Mouse (Mus musculus): ENCODE results near the gene Plcd1. TPM values are rescaled to one million over a fixed set of nuclear protein-coding genes. Genes with fewer than 3 reads are reported as not detected.

The Plcd1 gene
- polyA plus RNA-seq, 1 experiment from 2014 or later, result 30.9 TPM

GRCm38 (mm10) chr9:119040101-119040775 is 53.1 kb downstream of the Plcd1 start:
- 92% methylated on average over 15 of the region's 15 CpGs for WGBS
- H3K4me1 ChIP-seq, result peaks cover 29% of the 10 kb centered on the region

GRCm38 (mm10) chr9:119038574-119038973 is 54.7 kb downstream of the Plcd1 start:
- Histone ChIP-seq H3K4me2 (no peak overlapping the region), H3K9ac (no peak overlapping the region), H3K9me3 (no peaks in the 10 kb centered on the region), H3K4me1 (peaks cover 42% of the 10 kb centered on the region), H3K36me3 (peaks cover 67% of the 10 kb centered on the region), H3K27ac (no peak overlapping the region), H3K27me3 (no peaks in the 10 kb centered on the region), H3K4me3 (no peak overlapping the region)
- ATAC-seq (ENCODE audit: insufficient number of reproducible peaks, insufficient read depth, low FRiP score, low TSS enrichment, low read depth), result no peak
- 88% methylated on average over 3 of the region's 3 CpGs for WGBS

More at GRCm38 (mm10) chr9:119040101-119040775, 53.1 kb downstream of the Plcd1 start:
- no peaks in the 10 kb centered on the region for H3K27me3 ChIP-seq
- H3K4me3 ChIP-seq, result no peak overlapping the region
- no peaks in the 10 kb centered on the region for H3K9me3 ChIP-seq
- no peak overlapping the region for H3K4me2 ChIP-seq
- no peak for ATAC-seq (ENCODE audit: insufficient number of reproducible peaks, insufficient read depth, low FRiP score, low TSS enrichment, low read depth)
- H3K36me3 ChIP-seq, result peaks cover 58% of the 10 kb centered on the region
- H3K27ac ChIP-seq, result no peak overlapping the region
- no peak overlapping the region for H3K9ac ChIP-seq

- no peak overlapping the region for H3K4me3 ChIP-seq
- H3K9me3 ChIP-seq, result no peaks in the 10 kb centered on the region
- H3K4me1 ChIP-seq, result peaks cover 56% of the 10 kb centered on the region
- no peak overlapping the region for H3K4me2 ChIP-seq
- H3K27me3 ChIP-seq, result no peaks in the 10 kb centered on the region
- no peak for ATAC-seq (ENCODE audit: insufficient number of reproducible peaks, insufficient read depth, low FRiP score, low TSS enrichment, low read depth)
- H3K27ac ChIP-seq, result peak overlapping the region; percentile 68
- H3K9ac ChIP-seq, result no peak overlapping the region
- peaks cover 62% of the 10 kb centered on the region for H3K36me3 ChIP-seq
- WGBS, result 67% methylated on average over 15 of the region's 15 CpGs
Measured at GRCm38 (mm10) chr9:119037076-119037730, 56.1 kb downstream of the Plcd1 start.

- Histone ChIP-seq H3K27me3 (no peaks in the 10 kb centered on the region), H3K4me2 (no peak overlapping the region), H3K36me3 (peaks cover 60% of the 10 kb centered on the region), H3K4me3 (no peak overlapping the region), H3K27ac (0 out of 2 replicates have a peak overlapping the region, but pooled peaks have one; percentile 1), H3K9ac (no peak overlapping the region), H3K4me1 (peaks cover 67% of the 10 kb centered on the region), H3K9me3 (no peaks in the 10 kb centered on the region)
- 71% methylated on average over 7 of the region's 7 CpGs for WGBS
- ATAC-seq (ENCODE audit: insufficient number of reproducible peaks, insufficient read depth, low FRiP score, low TSS enrichment, low read depth), result no peak
Measured at GRCm38 (mm10) chr9:119035836-119036235, 57.5 kb downstream of the Plcd1 start.

- whole genome bisulfite sequencing, result 73% methylated on average over 29 of the region's 29 CpGs
Measured at GRCm38 (mm10) chr9:119034676-119035665, 58.3 kb downstream of the Plcd1 start.

GRCm38 (mm10) chr9:119034069-119034468 is 59.2 kb downstream of the Plcd1 start:
- Histone ChIP-seq H3K9ac (no peak overlapping the region), H3K9me3 (no peaks in the 10 kb centered on the region), H3K27me3 (no peaks in the 10 kb centered on the region), H3K36me3 (peaks cover 60% of the 10 kb centered on the region), H3K27ac (peak overlapping the region; percentile 4; the same call in 1 of the 2 replicates), H3K4me2 (no peak overlapping the region), H3K4me3 (no peak overlapping the region), H3K4me1 (peaks cover 62% of the 10 kb centered on the region)
- WGBS, result 68% methylated on average over 8 of the region's 8 CpGs
- ATAC-seq (ENCODE audit: insufficient number of reproducible peaks, insufficient read depth, low FRiP score, low TSS enrichment, low read depth), result no peak

More at GRCm38 (mm10) chr9:119034676-119035665, 58.3 kb downstream of the Plcd1 start:
- Histone ChIP-seq H3K27ac (peak overlapping the region; percentile 4; the same call in 1 of the 2 replicates), H3K9ac (no peak overlapping the region), H3K4me2 (no peak overlapping the region), H3K9me3 (no peaks in the 10 kb centered on the region), H3K36me3 (peaks cover 61% of the 10 kb centered on the region), H3K27me3 (no peaks in the 10 kb centered on the region), H3K4me1 (peaks cover 64% of the 10 kb centered on the region), H3K4me3 (no peak overlapping the region)
- ATAC-seq (ENCODE audit: insufficient number of reproducible peaks, insufficient read depth, low FRiP score, low TSS enrichment, low read depth), result no peak

- Histone ChIP-seq H3K27ac (peak overlapping the region; percentile 72), H3K27me3 (no peaks in the 10 kb centered on the region), H3K4me2 (no peak overlapping the region), H3K36me3 (peaks cover 61% of the 10 kb centered on the region), H3K9ac (no peak overlapping the region), H3K4me1 (peaks cover 62% of the 10 kb centered on the region), H3K4me3 (no peak overlapping the region), H3K9me3 (no peaks in the 10 kb centered on the region)
- 65% methylated on average over 19 of the region's 19 CpGs for WGBS
- peak; percentile 53; the same call in 1 of the 2 replicates for ATAC-seq (ENCODE audit: insufficient number of reproducible peaks, insufficient read depth, low FRiP score, low TSS enrichment, low read depth)
Measured at GRCm38 (mm10) chr9:119033111-119033921, 60.0 kb downstream of the Plcd1 start.

- H3K4me3 ChIP-seq, result no peak overlapping the region
- H3K9ac ChIP-seq, result peak overlapping the region; percentile 44
- 46% methylated on average over 9 of the region's 9 CpGs for WGBS
- peaks cover 59% of the 10 kb centered on the region for H3K4me1 ChIP-seq
- H3K4me2 ChIP-seq, result no peak overlapping the region
- peaks cover 60% of the 10 kb centered on the region for H3K36me3 ChIP-seq
- H3K27ac ChIP-seq, result peak overlapping the region; percentile 74
- ATAC-seq (ENCODE audit: insufficient number of reproducible peaks, insufficient read depth, low FRiP score, low TSS enrichment, low read depth), result no peak
- H3K9me3 ChIP-seq, result no peaks in the 10 kb centered on the region
- no peaks in the 10 kb centered on the region for H3K27me3 ChIP-seq
Measured at GRCm38 (mm10) chr9:119032538-119032937, 60.8 kb downstream of the Plcd1 start.

- H3K4me2 ChIP-seq, result no peak overlapping the region
- no peaks in the 10 kb centered on the region for H3K27me3 ChIP-seq
- peaks cover 64% of the 10 kb centered on the region for H3K36me3 ChIP-seq
- H3K9ac ChIP-seq, result peak overlapping the region; percentile 44; the same call in 1 of the 2 replicates
- peaks cover 52% of the 10 kb centered on the region for H3K4me1 ChIP-seq
- 81% methylated on average over 14 of the region's 14 CpGs for WGBS
- no peaks in the 10 kb centered on the region for H3K9me3 ChIP-seq
- ATAC-seq (ENCODE audit: insufficient number of reproducible peaks, insufficient read depth, low FRiP score, low TSS enrichment, low read depth), result no peak
- peak overlapping the region; percentile 74 for H3K27ac ChIP-seq
- H3K4me3 ChIP-seq, result no peak overlapping the region
Measured at GRCm38 (mm10) chr9:119031772-119032171, 61.5 kb downstream of the Plcd1 start.

- H3K9ac ChIP-seq, result peak overlapping the region; percentile 44; the same call in 1 of the 2 replicates
- H3K27ac ChIP-seq, result peak overlapping the region; percentile 74; the same call in 1 of the 2 replicates
Measured at GRCm38 (mm10) chr9:119031038-119031437, 62.3 kb downstream of the Plcd1 start.

More at GRCm38 (mm10) chr9:119031038-119031437, 62.3 kb downstream of the Plcd1 start:
- no peak for ATAC-seq (ENCODE audit: insufficient number of reproducible peaks, insufficient read depth, low FRiP score, low TSS enrichment, low read depth)
- peaks cover 61% of the 10 kb centered on the region for H3K36me3 ChIP-seq
- H3K4me3 ChIP-seq, result no peak overlapping the region
- 83% methylated on average over 4 of the region's 4 CpGs for WGBS
- peaks cover 47% of the 10 kb centered on the region for H3K4me1 ChIP-seq
- H3K4me2 ChIP-seq, result no peak overlapping the region
- H3K27me3 ChIP-seq, result no peaks in the 10 kb centered on the region
- no peaks in the 10 kb centered on the region for H3K9me3 ChIP-seq
